Mouse (Mus musculus) heart, postnatal 25 days (tissue): ENCODE measurements at regions not wholly inside any gene's neighbourhood (a gene's known extent, or its start where the extent isn't known, plus 50 kb on each side); places are given as distances from the start of the nearest gene placed in this dataset.

Source experiments
- DNase-seq: peaks from one replicate; pipeline ENCODE4 v3.0.0; 2022; ENCODE audit warnings: low spot score
- intact Hi-C: fragments of 180-260 bp; cut with DNase I; formaldehyde crosslinking; loops from one replicate; pipeline ENCODE4 v1.15.1; 2025

GRCm38 (mm10) chr4:31872985-31873983, 90.6 kb upstream of the Map3k7 start:
- DNase-seq: no peak
- intact Hi-C loops: no loop called here

DNA sequence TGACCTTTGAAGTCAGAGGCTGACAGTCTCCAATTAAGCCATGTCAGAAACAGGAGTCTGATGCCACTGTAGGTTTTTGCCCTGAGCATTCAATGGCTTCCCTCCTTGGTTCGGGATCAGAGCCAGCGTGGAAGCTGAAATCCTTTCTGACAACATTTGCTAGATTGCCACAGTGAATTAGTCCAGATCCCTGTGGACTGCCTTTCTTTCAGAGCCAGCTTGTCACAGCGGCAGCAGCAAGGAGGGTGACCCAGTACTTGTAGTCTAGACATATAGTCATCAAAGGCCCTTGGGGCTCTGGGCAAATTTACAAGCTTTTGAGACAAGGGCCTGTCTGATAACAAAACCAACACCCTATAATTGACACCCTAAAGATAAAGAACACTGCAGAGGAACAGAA, 86.5 kb upstream of the Map3k7 start:
- no peak for DNase-seq
- intact Hi-C loops: no loop called here

- intact Hi-C loops: no loop called here
- DNase-seq: no peak
Observed at GRCm38 (mm10) chr4:31878493-31879191, 85.3 kb upstream of the Map3k7 start.

GRCm38 (mm10) chr4:31879192-31879585, 84.7 kb upstream of the Map3k7 start:
- intact Hi-C loops: no loop called here

DNA sequence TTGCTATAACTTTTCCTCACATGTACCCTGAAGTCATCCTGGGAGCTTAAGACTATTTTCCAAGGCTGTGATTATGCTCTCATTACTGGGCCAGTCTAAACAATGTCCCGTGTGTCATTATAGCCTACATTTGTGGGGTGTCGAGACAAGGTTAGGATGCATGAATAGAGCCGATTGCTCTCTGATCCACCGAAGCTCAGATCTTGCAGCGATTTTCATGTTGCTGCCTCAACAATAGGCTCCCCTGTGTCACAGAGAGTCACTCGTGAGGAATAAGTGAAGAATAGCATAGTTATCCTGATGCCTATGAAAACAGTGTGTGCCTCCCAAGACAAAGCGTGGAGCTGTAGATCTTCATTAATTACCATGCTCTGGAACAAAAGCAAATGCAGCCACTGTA, 83.7 kb upstream of the Map3k7 start:
- intact Hi-C loops: no loop called here
- no peak for DNase-seq

More at GRCm38 (mm10) chr4:31879192-31879585, 84.7 kb upstream of the Map3k7 start:
- DNase-seq: no peak

GRCm38 (mm10) chr4:31889673-31890072, 74.2 kb upstream of the Map3k7 start:
- intact Hi-C loops: no loop called here
- DNase-seq: no peak

GRCm38 (mm10) chr4:31909086-31909673, 54.7 kb upstream of the Map3k7 start:
- intact Hi-C loops: no loop called here

More at GRCm38 (mm10) chr4:31909086-31909673, 54.7 kb upstream of the Map3k7 start:
- DNase-seq: no peak
